Mouse (Mus musculus) kidney, postnatal 14 days (tissue): ENCODE measurements around the gene Sipa1l1.
A peak's percentile ranks its signal among the peaks of the same experiment; 100 is the strongest.
"Not testable (repeated sequence)": the region's sequence is repeated elsewhere in the genome, so short reads cannot be mapped to it uniquely, and the experiment has no call there.

Experiments used
- DNase-seq: peaks from one replicate; pipeline ENCODE4 v3.0.0; 2022; ENCODE audit warnings: mixed read lengths

Gene Sipa1l1

DNA sequence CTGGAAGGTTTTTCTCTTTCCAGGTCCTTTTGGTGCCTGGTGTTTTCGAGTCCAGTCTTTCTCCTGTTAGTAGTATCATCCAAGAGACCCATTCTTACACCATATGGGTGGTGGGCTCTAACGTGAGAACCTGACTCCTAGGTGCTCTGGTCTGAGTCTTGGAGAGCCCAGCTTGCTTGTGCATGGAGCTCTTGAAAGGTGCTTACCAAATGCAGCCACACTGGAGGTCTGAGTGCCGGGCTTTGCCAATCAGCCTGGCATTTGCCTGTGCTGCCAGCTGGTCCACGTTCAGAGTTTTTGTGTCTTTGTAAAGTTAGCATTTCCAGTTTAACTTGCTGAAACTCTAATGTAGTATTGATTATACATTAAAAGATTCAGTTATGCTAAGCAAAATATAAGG is 9.5 kb downstream of the Sipa1l1 start:
- DNase-seq: no peak

- DNase-seq: no peak
These were observed 10.5 kb downstream of the Sipa1l1 start for GRCm38 (mm10) chr12:82179626-82180025.

GRCm38 (mm10) chr12:82186156-82186555 is 17.0 kb downstream of the Sipa1l1 start:
- DNase-seq: not testable (repeated sequence)

DNA sequence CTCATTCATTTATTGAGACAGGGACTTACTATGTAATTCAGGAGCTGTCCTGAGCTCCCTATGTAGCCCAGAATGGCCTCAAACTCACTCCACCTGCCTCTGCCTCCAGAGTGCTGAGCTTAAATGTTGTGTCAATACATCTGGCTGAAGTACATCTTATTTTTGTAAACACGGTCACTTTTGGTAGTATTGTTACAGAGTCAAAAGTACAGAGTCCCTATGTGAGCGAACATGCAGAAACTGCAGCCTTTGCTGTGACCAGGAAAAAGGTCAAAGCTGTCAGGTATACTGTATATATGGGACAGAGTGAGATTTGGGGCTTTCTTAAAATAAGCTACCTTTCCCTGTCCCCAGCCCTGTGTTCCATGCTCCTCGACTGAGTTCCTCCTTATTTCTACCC is 17.6 kb downstream of the Sipa1l1 start:
- no peak for DNase-seq

GRCm38 (mm10) chr12:82187178-82187839 is 18.2 kb downstream of the Sipa1l1 start:
- DNase-seq: no peak

DNA sequence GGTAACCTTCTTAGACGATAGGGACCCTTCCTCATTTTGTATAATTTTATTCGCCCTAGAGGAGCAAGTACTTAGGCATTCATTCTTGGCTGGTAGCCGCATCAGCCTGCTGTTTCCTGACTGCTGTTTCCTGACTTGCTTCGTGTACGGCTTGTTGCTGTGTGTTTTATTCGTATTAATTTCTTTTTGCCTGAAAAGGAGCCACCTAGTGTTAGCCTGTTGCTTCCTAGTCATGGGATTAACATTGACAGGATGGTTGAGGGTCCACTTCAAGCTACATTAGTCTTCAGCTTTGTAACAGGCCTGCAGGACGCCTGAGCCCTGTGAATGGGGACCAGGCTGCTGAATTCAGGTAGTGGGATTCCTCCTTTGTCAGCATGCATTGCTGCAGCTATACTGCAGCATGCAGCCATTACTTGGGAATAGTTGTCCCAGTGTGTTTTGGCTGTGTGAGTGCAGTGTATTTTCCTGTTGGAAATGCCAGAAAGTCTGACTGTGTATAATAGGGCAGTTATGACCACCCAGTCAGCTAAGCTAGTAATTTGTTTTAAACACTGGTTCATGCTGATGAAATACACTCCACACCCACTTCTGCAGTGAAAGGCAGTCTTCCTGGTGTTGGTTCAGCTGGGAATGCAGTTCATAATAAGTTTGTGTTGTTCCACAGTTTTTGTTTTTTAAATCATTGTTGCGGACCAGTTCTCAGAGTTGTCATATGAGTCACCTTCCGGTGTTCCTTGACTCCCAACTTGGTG is 19.4 kb downstream of the Sipa1l1 start:
- DNase-seq: peak; percentile 42

- no peak for DNase-seq
These were observed 20.1 kb downstream of the Sipa1l1 start for GRCm38 (mm10) chr12:82189076-82189675.

GRCm38 (mm10) chr12:82189715-82190581 is 20.8 kb downstream of the Sipa1l1 start:
- DNase-seq: peak; percentile 24

- no peak for DNase-seq
These were observed 21.5 kb downstream of the Sipa1l1 start for GRCm38 (mm10) chr12:82190582-82190965.

DNA sequence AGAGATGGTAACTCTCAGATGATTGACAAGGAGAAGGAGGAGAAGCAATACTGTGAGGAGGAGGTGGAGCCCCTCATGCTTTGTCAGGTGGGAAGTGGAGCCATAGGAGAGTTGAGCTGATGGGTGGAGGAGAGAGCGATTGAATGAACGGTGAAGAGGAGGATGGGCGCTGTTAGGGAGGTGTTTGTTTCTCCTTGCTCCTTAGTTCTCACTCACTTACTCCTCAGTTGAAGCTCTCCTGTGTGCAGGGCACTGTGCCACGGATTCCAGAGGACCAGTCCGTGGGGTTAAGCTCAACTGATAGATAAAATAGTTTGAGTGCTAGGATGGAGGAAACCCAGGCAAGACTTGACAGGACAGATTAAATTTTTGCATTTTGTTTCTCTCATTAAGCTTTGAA is 22.6 kb downstream of the Sipa1l1 start:
- DNase-seq: no peak

- DNase-seq: peak; percentile 64
These were observed 23.5 kb downstream of the Sipa1l1 start for GRCm38 (mm10) chr12:82192641-82193054.

DNA sequence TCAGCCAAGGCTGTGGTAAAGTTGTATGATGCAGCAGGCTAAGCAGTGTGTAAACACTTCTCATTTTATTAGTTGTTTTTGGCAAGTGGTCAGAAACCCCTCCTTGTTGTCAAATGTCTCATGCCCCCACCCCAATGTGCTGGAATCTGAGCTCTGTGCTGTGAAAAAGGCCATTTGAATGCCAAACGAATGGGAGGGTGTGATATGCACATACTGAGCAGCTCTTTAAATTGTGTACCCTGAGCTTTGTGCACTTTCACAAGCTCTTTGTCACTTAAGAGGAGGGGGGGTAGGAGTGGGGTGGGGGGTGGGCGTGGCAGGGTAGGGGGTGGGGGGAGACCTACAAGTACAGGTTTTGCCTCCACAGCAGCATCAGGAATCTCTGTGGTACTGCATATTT is 24.4 kb downstream of the Sipa1l1 start:
- no peak for DNase-seq

DNA sequence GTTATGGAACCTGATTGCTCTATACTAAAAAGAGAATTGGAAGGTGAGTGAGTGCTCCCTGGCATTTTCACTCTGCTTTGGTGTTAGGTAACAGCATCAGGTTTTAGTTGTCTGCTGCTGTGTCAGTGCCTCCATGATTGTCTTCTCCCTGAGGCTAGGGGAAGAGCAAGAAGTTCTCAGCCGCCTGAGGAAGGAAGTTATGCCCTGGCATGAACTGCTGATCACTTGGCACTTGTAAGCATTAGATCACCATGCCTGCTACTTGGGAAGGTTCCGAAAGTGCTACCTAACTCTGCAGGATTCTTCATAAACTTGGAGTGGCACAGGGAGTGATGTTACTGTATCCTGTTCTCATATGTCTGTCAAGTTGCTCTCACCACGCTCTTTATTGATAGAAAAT is 25.8 kb downstream of the Sipa1l1 start:
- no peak for DNase-seq

DNA sequence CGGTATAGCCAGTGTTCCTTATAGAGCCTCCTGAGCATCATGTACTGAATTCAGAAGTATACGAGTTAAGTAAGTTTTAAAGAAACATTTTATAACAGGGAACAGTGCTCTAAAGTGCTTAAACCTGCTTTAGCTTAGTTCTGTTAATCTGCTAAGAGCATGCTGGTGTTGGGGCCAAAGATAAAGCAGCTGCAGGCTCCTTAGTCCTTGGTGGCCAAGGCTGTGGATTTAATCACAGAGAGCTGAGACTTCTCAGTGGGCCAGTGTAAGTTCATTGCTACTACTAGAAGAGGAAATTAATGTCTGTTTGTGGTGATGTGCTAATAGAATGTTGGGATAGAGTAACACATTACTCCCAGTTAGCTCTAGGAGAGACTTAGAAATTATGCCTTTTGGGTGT is 27.1 kb downstream of the Sipa1l1 start:
- no peak for DNase-seq

- no peak for DNase-seq
These were observed 27.6 kb downstream of the Sipa1l1 start for GRCm38 (mm10) chr12:82196615-82197146.

- DNase-seq: no peak
These were observed 28.1 kb downstream of the Sipa1l1 start for GRCm38 (mm10) chr12:82197207-82197606.

- DNase-seq: no peak
These were observed 30.2 kb downstream of the Sipa1l1 start for GRCm38 (mm10) chr12:82199286-82199685.

DNA sequence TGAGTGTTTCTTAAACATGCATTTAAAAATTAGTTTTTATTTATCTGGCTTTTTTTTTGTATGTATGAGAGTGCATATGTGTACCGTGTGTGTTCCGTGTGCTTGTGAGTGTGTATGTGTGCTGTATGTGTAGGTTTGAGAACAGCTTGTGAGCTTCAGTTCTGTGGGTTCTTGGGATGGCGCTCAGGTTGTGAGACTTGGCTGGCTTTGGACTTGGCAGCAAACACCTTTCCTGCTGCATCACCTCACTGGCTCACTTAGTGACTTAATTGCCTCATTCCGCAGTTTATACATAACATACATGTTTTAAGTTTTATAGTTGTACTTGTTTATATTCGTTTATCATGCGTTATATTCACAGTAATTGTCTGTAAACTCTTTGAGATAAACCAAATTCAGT is 35.0 kb downstream of the Sipa1l1 start:
- no peak for DNase-seq

- DNase-seq: no peak
These were observed 37.9 kb downstream of the Sipa1l1 start for GRCm38 (mm10) chr12:82206857-82207647.

- DNase-seq: no peak
These were observed 38.9 kb downstream of the Sipa1l1 start for GRCm38 (mm10) chr12:82208046-82208445.

DNA sequence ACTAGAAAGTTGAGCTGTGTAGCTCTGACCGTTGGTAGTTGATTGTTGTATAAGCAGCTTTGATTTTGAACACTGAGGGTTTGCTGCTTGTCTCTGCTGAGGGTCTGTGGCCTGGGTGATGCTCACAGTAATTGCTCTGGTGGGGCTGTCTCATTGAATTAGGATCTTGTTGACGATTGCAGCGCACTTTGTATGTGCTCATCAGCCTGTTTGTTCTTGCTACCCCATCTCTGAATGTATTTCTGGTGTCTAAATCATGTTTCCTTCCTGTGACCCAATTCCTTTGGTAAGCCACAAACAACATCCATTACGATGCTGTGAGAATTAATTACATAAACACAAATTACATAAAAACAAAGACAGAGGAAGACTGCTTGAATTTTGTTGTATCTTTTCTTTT is 39.5 kb downstream of the Sipa1l1 start:
- DNase-seq: no peak

DNA sequence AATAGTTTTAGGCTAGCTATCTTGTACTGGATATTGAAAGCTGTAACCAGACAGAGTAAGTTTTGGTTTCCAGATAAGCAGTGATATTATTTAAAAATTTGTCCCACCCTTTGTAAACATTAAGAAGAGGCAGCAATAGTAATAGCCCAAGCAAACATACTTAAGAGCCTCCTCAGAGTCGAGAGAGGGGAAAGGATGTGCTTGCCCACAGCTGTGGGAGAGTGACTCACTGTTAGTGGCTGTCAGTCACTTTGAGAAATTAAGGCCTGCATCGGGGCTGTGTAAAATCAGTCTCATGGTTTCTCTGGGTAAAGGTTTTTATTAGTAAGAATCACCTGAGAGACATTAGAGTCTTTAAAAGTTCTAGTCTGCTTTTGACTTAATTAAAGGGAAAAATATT is 40.6 kb downstream of the Sipa1l1 start:
- DNase-seq: no peak
